ENCODE assay signal across 7 mouse cellular contexts in genomic region chr19:45220593-45221457, GRCm38 (mm10). TPM values are rescaled to one million over a fixed set of nuclear protein-coding genes. Genes with fewer than 3 reads are reported as not detected.
DNase-seq lines count a peak whose midpoint lies in the region; ATAC-seq lines count a peak whose summit lies in the region.

No protein-coding gene starts in this region.

- H3K4me3 ChIP-seq in hindbrain, embryonic 15.5 days, result peak overlapping the region; percentile 30

- H3K27me3 ChIP-seq in hindbrain, embryonic 15.5 days, result peaks cover 58% of the 10 kb centered on the region

- peak overlapping the region; percentile 41 for H3K9ac ChIP-seq in hindbrain, embryonic 15.5 days

- H3K4me2 ChIP-seq in hindbrain, embryonic 15.5 days, result peak overlapping the region; percentile 66

- DNase-seq in adipocyte (ENCODE audit: low spot score), result peak; percentile 85
- peak; percentile 88 to 90 for DNase-seq in cerebellum, postnatal 14 days
- DNase-seq in frontal cortex, postnatal 14 days (ENCODE audit: low spot score in 2 of 2), result peak; percentile 47 to 74
- DNase-seq in layer of hippocampus, postnatal 36 days, result peak; percentile 71 to 72
- peak; percentile 86 for DNase-seq in lung, postnatal 36 days
- peak; percentile 78 to 85 for DNase-seq in right cerebral cortex, adult 2 months (ENCODE audit: low spot score in 2 of 2)

- H3K9me3 ChIP-seq in hindbrain, embryonic 15.5 days, result no peaks in the 10 kb centered on the region

- WGBS in hindbrain, embryonic 15.5 days, result 1% methylated on average over 29 of the region's 29 CpGs

- ATAC-seq in hindbrain, embryonic 15.5 days (ENCODE audit: low FRiP score, low read depth), result peak; percentile 52; the same call in 1 of the 2 replicates

- H3K27ac ChIP-seq in hindbrain, embryonic 15.5 days (replicated peaks), result no peak overlapping the region; the same call in 1 of the 2 replicates

- peaks cover 33% of the 10 kb centered on the region for H3K4me1 ChIP-seq in hindbrain, embryonic 15.5 days (replicated peaks)

- no peaks in the 10 kb centered on the region for H3K36me3 ChIP-seq in hindbrain, embryonic 15.5 days

RNA-seq across cellular contexts. Expression of gene Lbx1, which starts 14.8 kb away (rescaled TPM):
- 9.9 and 12.2 TPM in 2 replicates for polyA plus RNA-seq in hindbrain, embryonic 15.5 days (2015; fragmentation: Nextera tagmentation; extraction: Ambion mirVana)
- not detected for total RNA-seq in layer of hippocampus, postnatal 36 days (2021)
